Mouse (Mus musculus) monocyte, adult 5-6 weeks (primary cell): Measurements from ENCODE around the gene Hist3h2ba. TPM values are rescaled to one million over a fixed set of nuclear protein-coding genes. Genes with fewer than 3 reads are reported as not detected.

Experiments used
- ATAC-seq: fragments of 153-309, 156-312 bp; replicated peaks from 2 replicates; pipeline ENCODE4 v1.8.0; 2017; ENCODE audit warnings: mild to moderate bottlenecking; ENCODE audit not compliant: low TSS enrichment, insufficient number of reproducible peaks, severe bottlenecking, poor library complexity, low FRiP score
- total RNA-seq: library from RNA; stranded (forward); fragments of 200-1000, 200-491, 200-594 nt; gene quantifications from 3 replicates; pipeline ENCODE4 v1.2.3, GENCODE M21; 2017

Gene Hist3h2ba
- total RNA-seq, result 1.7 TPM in 2 of 3 replicates, not detected in the other

GRCm38 (mm10) chr11:58948542-58949479 is at the start of gene Hist3h2ba:
TSS of gene Hist3h2ba (plus strand) at chr11:58948920.
- peak; percentile 72 for ATAC-seq

- ATAC-seq, result no peak
These were observed 47.6 kb upstream of the Hist3h2ba start for GRCm38 (mm10) chr11:58901080-58901479.

- ATAC-seq, result peak; percentile 92
These were observed 45.0 kb upstream of the Hist3h2ba start, which contains the start of gene Zfp39 for GRCm38 (mm10) chr11:58903511-58904409. TSS of gene Zfp39 (minus strand) at chr11:58904225.

GRCm38 (mm10) chr11:58904410-58904718 is 44.4 kb upstream of the Hist3h2ba start:
- ATAC-seq, result no peak

- no peak for ATAC-seq
These were observed 43.9 kb upstream of the Hist3h2ba start for GRCm38 (mm10) chr11:58904838-58905237.

- ATAC-seq, result no peak
These were observed 34.9 kb upstream of the Hist3h2ba start for GRCm38 (mm10) chr11:58913776-58914175.

- no peak for ATAC-seq
These were observed 34.2 kb upstream of the Hist3h2ba start for GRCm38 (mm10) chr11:58914461-58915028.

GRCm38 (mm10) chr11:58916879-58917744 is 31.6 kb upstream of the Hist3h2ba start:
- peak; percentile 51; the same call in 1 of the 2 replicates for ATAC-seq

GRCm38 (mm10) chr11:58917745-58918366 is 30.9 kb upstream of the Hist3h2ba start, which contains the start of gene Btnl10:
TSS of gene Btnl10 (plus strand) at chr11:58917908.
- ATAC-seq, result no peak

- ATAC-seq, result no peak
These were observed 30.0 kb upstream of the Hist3h2ba start for GRCm38 (mm10) chr11:58918759-58919158.

GRCm38 (mm10) chr11:58922420-58922819 is 26.3 kb upstream of the Hist3h2ba start:
- ATAC-seq, result no peak

GRCm38 (mm10) chr11:58926651-58927050 is 22.1 kb upstream of the Hist3h2ba start:
- no peak for ATAC-seq

- ATAC-seq, result no peak
These were observed 21.7 kb upstream of the Hist3h2ba start for GRCm38 (mm10) chr11:58927053-58927452.

- ATAC-seq, result peak; percentile 89
These were observed 20.7 kb upstream of the Hist3h2ba start for GRCm38 (mm10) chr11:58927790-58928651.

- no peak for ATAC-seq
These were observed 19.7 kb upstream of the Hist3h2ba start for GRCm38 (mm10) chr11:58929055-58929454.

GRCm38 (mm10) chr11:58929641-58930040 is 19.1 kb upstream of the Hist3h2ba start:
- ATAC-seq, result no peak

GRCm38 (mm10) chr11:58930254-58930653 is 18.5 kb upstream of the Hist3h2ba start:
- ATAC-seq, result no peak
